Mouse (Mus musculus) lung, postnatal 10 days (tissue): Measurements from ENCODE around the gene 2510002D24Rik.
"Not testable (repeated sequence)": the region's sequence is repeated elsewhere in the genome, so short reads cannot be mapped to it uniquely, and the experiment has no call there.

ENCODE experiments used
- DNase-seq: peaks from one replicate; pipeline ENCODE4 v3.0.0; 2021

The 2510002D24Rik gene

DNA sequence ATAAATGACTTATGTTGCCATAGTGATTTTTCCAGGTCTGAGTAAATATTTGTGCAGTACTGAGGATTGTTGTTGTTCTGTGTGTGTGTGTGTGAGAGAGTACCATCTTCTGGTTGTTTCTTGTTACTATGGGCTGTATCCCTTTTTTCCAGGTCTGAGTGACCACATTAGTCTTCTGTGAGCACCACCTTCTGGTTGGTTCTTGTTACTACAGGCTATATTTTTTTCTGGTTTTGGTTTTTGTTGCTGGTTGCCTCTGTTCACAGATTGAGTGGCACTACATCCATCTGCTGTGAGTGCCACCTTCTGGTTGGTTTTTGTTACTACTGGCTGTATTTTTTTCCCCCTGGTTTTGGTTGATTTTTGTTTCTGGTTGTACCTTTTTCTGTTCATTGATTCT lies 22.2 kb downstream of the 2510002D24Rik start:
- peak; percentile 71 for DNase-seq

DNA sequence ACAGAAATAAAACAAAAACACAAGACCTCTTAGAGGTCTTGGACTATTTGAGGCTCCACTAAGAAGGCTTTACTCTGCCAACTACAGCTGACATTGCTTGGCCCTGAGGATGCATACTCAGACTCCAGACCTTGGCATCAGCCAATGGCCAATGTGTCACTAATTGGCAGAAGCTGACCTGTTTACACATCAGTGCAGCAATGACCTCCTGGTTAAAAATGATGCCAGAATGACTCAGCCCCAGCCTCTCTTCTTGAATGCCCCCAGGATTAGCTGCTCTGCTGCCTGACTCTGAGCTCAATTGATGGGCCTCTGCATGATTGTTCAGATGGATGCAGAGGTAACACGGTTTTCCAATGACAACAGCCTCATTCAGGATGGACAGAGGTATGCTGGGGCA lies 23.8 kb downstream of the 2510002D24Rik start:
- peak; percentile 58 for DNase-seq

DNA sequence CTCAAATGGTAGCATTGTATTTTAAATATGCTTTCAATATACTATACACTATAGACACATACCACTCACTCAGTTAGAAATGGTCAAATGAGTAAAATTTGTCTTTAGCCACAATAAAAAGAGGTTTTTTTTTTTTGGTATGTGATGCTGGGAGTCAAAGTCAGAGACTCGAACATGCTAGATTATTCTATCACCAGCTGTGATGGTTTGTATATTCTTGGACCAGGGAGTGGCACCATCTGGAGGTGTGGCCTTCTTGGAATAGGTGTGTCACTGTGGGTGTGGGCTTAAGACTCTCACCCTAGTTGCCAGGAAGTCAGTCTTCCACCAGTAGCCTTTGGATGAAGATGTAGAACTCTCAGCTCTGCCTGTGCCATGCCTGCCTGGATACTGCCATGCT lies 34.1 kb downstream of the 2510002D24Rik start:
- not testable (repeated sequence) for DNase-seq

DNA sequence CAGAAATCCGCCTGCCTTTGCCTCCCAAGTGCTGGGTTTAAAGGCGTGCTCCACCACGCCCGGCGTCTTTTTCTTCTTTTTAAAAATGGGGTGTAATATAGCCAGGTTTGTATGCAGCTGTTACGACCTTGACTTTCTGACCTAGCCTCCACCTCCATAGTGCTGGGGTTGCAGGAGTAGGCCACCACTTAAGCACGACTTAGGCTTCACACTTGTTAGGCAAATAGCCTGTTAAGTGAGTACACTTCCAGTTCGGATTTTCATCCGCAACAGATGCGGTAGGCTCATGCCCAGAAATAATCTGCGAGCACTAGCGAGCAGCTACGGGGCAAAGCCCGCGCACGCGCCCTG lies 39.7 kb downstream of the 2510002D24Rik start:
- DNase-seq, result no peak

DNA sequence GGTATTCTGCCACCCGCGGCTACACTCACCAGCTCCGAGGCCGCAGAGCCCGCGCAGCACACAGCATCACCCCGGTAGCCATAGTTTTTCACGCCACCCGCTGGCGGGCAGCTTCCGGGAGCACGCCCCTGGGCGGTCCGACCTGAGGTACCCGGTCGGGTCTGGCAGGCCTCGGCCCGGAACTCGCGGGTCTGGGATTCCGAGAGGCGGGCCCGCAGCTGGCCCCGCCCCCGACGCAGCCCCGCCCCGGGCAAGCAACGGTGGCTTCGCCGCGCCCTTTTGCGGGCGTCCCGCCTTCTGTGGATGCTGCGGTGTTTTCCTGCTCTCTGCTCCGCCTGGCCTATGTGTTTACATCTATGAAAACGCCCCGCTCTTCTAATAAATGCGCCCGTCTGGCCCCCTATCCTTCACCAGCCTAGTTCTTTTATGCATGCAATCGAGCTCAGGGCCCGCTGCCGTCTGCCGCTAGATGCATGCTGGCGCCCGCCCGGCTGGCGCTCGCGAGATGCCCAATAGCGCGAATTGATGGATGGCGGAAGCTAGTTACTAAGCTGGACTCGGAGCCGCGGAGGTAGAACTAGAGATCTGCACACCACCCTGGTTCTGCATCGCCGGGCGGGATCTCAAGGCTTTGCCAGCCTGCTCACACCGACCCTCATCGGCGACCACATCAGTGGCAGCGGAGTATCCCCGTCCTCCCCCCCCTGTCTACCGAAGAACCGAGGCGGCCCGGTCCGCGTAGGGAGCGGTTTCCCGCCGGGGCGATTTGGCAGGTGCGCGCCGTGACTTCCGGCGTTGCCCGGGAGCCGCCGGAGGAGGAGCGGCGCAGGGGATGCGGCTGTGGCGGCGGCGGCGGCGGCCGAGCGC lies 40.3 kb downstream of the 2510002D24Rik start, which contains the start of the genes Mrpl40 and Hira:
Mrpl40 (minus strand) TSS at position 421 of the 867 bp plus-strand sequence.
Hira (plus strand) TSS at position 596 of the 867 bp plus-strand sequence.
- DNase-seq, result peak; percentile 97

DNA sequence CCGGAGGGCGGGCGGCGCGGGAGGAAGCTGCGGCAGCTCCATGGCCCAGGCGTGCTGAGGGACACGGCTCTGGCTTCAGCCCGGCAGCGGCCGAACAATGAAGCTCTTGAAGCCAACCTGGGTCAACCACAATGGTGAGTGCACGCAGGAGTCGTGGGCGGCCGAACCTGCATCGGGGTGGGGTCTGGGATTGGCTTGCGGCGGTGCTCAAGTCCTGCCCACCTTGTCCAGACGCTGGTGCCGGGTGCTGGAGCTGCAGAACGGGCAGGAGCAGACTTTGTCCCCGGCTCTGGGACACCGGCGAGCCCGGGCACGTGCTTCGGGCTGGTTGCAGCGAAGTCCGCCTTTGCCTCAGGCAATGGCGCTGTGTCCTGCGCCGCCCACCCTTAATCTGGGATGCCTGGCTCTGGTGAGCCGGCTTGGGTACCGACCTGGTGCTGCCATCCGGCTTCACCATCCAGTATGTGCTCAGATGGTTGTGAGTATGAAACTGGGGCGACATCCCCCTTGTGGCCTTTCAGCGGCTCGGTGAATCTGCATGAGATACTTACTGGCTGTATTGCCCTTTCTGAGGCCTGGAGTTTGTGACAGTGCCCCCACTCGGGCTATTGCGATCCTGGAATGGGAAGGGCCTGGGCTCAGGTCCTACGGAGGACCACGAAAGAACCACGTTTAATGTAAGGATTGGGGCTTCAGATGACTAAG lies 41.2 kb downstream of the 2510002D24Rik start:
- peak; percentile 74 for DNase-seq

DNA sequence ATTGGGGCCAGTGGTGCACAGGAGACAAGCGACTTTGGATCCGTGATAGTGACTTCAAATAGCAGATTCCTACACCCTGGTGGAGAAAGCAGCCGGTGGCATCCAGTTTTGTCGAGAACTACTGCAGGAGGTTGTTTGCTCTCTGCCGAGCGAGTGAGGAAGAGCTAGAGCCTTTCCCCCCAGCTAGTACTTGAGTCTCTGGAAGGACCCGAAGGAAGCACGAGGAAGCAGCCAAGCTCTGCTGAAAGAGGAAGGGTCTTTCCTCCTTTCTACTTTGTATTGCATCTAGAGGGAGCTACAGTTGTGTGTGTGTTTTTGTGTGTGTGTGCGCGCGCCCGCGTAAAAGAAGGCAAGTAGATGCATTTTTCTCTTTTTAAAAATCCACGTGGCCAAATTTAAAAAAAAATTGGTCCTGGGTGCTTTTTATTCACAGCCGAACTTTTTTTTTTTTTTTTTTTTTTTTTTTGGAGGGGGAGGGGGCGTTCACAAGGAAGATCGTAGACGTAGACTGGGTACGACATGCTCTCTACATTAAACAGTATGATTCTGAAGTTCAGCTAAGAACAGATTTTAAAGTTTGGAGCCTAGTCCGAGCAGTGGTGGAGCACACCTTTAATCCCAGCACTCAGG lies 41.8 kb downstream of the 2510002D24Rik start:
- DNase-seq, result no peak

DNA sequence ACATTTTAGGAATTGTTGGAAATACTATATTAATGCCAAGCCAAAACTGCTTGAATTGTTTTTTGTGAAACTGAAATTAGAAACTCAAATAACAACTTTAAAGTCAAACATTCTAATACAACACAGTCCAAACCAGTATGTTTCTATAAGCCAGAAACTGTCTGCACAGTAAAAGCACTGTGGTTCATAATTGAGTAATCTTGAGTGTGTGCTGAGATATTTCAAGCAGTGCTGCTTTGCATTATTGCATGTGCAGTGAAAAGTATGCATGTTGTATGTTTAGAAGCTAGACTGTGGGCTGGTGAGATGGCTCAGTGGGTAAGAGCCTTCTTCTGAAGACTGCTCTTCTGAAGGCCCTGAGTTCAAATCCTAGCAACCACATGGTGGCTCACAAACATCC lies 47.7 kb downstream of the 2510002D24Rik start:
- DNase-seq, result no peak
